Mouse (Mus musculus) liver, embryonic 16.5 days (tissue): ENCODE results near the gene Foxp1. TPM values are rescaled to one million over a fixed set of nuclear protein-coding genes. Genes with fewer than 3 reads are reported as not detected.

Experiments
- ATAC-seq: fragments of 200-750 bp; cut with Nextera tagmentation; 2 replicates; pipeline ENCODE4 v1.8.0; 2017; ENCODE audit warnings: low read depth, mild to moderate bottlenecking, moderate number of reproducible peaks, moderate library complexity
- H3K27ac ChIP-seq: fragments of 300-500 bp; sonication (generic); 2 replicates; pipeline ENCODE4 v1.5.1; 2014; ENCODE audit warnings: mild to moderate bottlenecking, low read length
- H3K27me3 ChIP-seq: fragments of 300-500 bp; sonication (generic); 2 replicates; pipeline ENCODE4 v1.6.1; 2014; ENCODE audit warnings: low read depth, low read length, mixed read lengths; ENCODE audit not compliant: control insufficient read depth, insufficient read depth
- H3K36me3 ChIP-seq: fragments of 300-500 bp; sonication (generic); 2 replicates; pipeline ENCODE4 v1.6.1; 2014; ENCODE audit warnings: mild to moderate bottlenecking; ENCODE audit not compliant: control insufficient read depth, insufficient read depth
- H3K4me1 ChIP-seq: fragments of 300-500 bp; sonication (generic); 2 replicates; pipeline ENCODE4 v1.6.1; 2014; ENCODE audit warnings: low read depth, low read length, mixed read lengths; ENCODE audit not compliant: control insufficient read depth
- H3K4me2 ChIP-seq: fragments of 300-500 bp; sonication (generic); 2 replicates; pipeline ENCODE4 v1.6.1; 2014; ENCODE audit warnings: low read depth, low read length, mixed read lengths
- H3K4me3 ChIP-seq: fragments of 300-500 bp; sonication (generic); 2 replicates; pipeline ENCODE4 v1.5.1; 2014; ENCODE audit warnings: low read depth, mild to moderate bottlenecking, low read length
- H3K9ac ChIP-seq: fragments of 300-500 bp; sonication (generic); 2 replicates; pipeline ENCODE4 v1.6.1; 2014; ENCODE audit warnings: low read depth, low read length
- H3K9me3 ChIP-seq: fragments of 300-500 bp; sonication (generic); replicated peaks from 2 replicates; pipeline ENCODE4 v1.6.1; 2016; ENCODE audit warnings: low read length; ENCODE audit not compliant: control insufficient read depth
- WGBS: fragments of 180-500 bp; shearing (Covaris S2); extraction: QIAGEN DNeasy Blood & Tissue Kit; methylation state at CpG from one replicate; pipeline ENCODE4 v1.1.7; 2014; ENCODE audit not compliant: insufficient replicate concordance; 5-methylcytosine and 5-hydroxymethylcytosine counted together
- polyA plus RNA-seq: library from polyadenylated mRNA; unstranded; fragments of >200 nt; fragmentation: Nextera tagmentation; extraction: Ambion mirVana; gene quantifications from 2 replicates; pipeline ENCODE4 v1.2.1, GENCODE M21; 2015

Foxp1 gene
- polyA plus RNA-seq, 1 experiment from 2014 or later = 13.6 TPM

GRCm38 (mm10) chr6:99233411-99233810 is 289.1 kb downstream of the Foxp1 start:
- ATAC-seq = no peak
- Histone ChIP-seq H3K9ac (no peak overlapping the region), H3K4me2 (no peak overlapping the region), H3K27ac (no peak overlapping the region), H3K9me3 (no peaks in the 10 kb centered on the region), H3K27me3 (no peaks in the 10 kb centered on the region), H3K4me1 (no peaks in the 10 kb centered on the region), H3K36me3 (no peaks in the 10 kb centered on the region), H3K4me3 (no peak overlapping the region)
- 79% methylated on average over 10 of the region's 10 CpGs for WGBS

GRCm38 (mm10) chr6:99228336-99228870 is 294.1 kb downstream of the Foxp1 start:
- WGBS = 75% methylated on average over 6 of the region's 6 CpGs
- Histone ChIP-seq H3K27me3 (no peaks in the 10 kb centered on the region), H3K9me3 (no peaks in the 10 kb centered on the region), H3K4me2 (no peak overlapping the region), H3K27ac (no peak overlapping the region), H3K4me3 (no peak overlapping the region), H3K9ac (no peak overlapping the region), H3K36me3 (no peaks in the 10 kb centered on the region), H3K4me1 (peaks cover 2% of the 10 kb centered on the region; the same call in 1 of the 2 replicates)
- no peak for ATAC-seq

GRCm38 (mm10) chr6:99221147-99221546 is 301.4 kb downstream of the Foxp1 start:
- H3K4me3 ChIP-seq = no peak overlapping the region

GRCm38 (mm10) chr6:99220472-99220871 is 302.0 kb downstream of the Foxp1 start:
- ATAC-seq = no peak
- Histone ChIP-seq H3K9ac (no peak overlapping the region), H3K27ac (no peak overlapping the region), H3K4me2 (no peak overlapping the region), H3K27me3 (no peaks in the 10 kb centered on the region), H3K4me3 (no peak overlapping the region), H3K4me1 (no peaks in the 10 kb centered on the region), H3K9me3 (no peaks in the 10 kb centered on the region), H3K36me3 (no peaks in the 10 kb centered on the region)
- WGBS = 83% methylated on average over 3 of the region's 3 CpGs

More at GRCm38 (mm10) chr6:99221147-99221546, 301.4 kb downstream of the Foxp1 start:
- Histone ChIP-seq H3K27me3 (no peaks in the 10 kb centered on the region), H3K9me3 (no peaks in the 10 kb centered on the region), H3K36me3 (no peaks in the 10 kb centered on the region), H3K9ac (no peak overlapping the region), H3K4me1 (no peaks in the 10 kb centered on the region), H3K27ac (no peak overlapping the region), H3K4me2 (no peak overlapping the region)
- ATAC-seq = no peak
- 72% methylated on average over 5 of the region's 5 CpGs for WGBS

GRCm38 (mm10) chr6:99217846-99218245 is 304.7 kb downstream of the Foxp1 start:
- Histone ChIP-seq H3K9ac (no peak overlapping the region), H3K4me1 (no peaks in the 10 kb centered on the region), H3K4me3 (no peak overlapping the region), H3K36me3 (no peaks in the 10 kb centered on the region), H3K27me3 (no peaks in the 10 kb centered on the region), H3K27ac (no peak overlapping the region), H3K4me2 (no peak overlapping the region), H3K9me3 (no peaks in the 10 kb centered on the region)
- no peak for ATAC-seq
- WGBS = 64% methylated on average over 2 of the region's 2 CpGs

GRCm38 (mm10) chr6:99217155-99217554 is 305.4 kb downstream of the Foxp1 start:
- Histone ChIP-seq H3K27me3 (no peaks in the 10 kb centered on the region), H3K4me2 (no peak overlapping the region), H3K9me3 (no peaks in the 10 kb centered on the region), H3K36me3 (no peaks in the 10 kb centered on the region), H3K9ac (no peak overlapping the region), H3K4me1 (no peaks in the 10 kb centered on the region), H3K27ac (no peak overlapping the region), H3K4me3 (no peak overlapping the region)
- 84% methylated on average over 7 of the region's 7 CpGs for WGBS
- ATAC-seq = no peak

- H3K4me1 ChIP-seq = peaks cover 3% of the 10 kb centered on the region
- ATAC-seq = no peak
- H3K36me3 ChIP-seq = no peaks in the 10 kb centered on the region
- H3K27me3 ChIP-seq = no peaks in the 10 kb centered on the region
- no peak overlapping the region for H3K27ac ChIP-seq
- H3K9me3 ChIP-seq = no peaks in the 10 kb centered on the region
- WGBS = 56% methylated on average over 4 of the region's 4 CpGs
- H3K4me2 ChIP-seq = no peak overlapping the region
- H3K9ac ChIP-seq = no peak overlapping the region
- H3K4me3 ChIP-seq = no peak overlapping the region
Observed at GRCm38 (mm10) chr6:99212461-99212860, 310.1 kb downstream of the Foxp1 start.

- H3K27ac ChIP-seq = no peak overlapping the region
- H3K9me3 ChIP-seq = no peaks in the 10 kb centered on the region
- WGBS = 46% methylated on average over 5 of the region's 5 CpGs
- H3K4me2 ChIP-seq = no peak overlapping the region
- no peaks in the 10 kb centered on the region for H3K36me3 ChIP-seq
- H3K4me1 ChIP-seq = peaks cover 7% of the 10 kb centered on the region
- H3K9ac ChIP-seq = no peak overlapping the region
- ATAC-seq = peak; percentile 32; the same call in 1 of the 2 replicates
- H3K4me3 ChIP-seq = no peak overlapping the region
- no peaks in the 10 kb centered on the region for H3K27me3 ChIP-seq
Observed at GRCm38 (mm10) chr6:99211663-99212333, 310.7 kb downstream of the Foxp1 start.

- H3K27me3 ChIP-seq = no peaks in the 10 kb centered on the region
- H3K27ac ChIP-seq = no peak overlapping the region
- no peaks in the 10 kb centered on the region for H3K36me3 ChIP-seq
- no peaks in the 10 kb centered on the region for H3K9me3 ChIP-seq
- no peak overlapping the region for H3K9ac ChIP-seq
- 64% methylated on average over 7 of the region's 7 CpGs for WGBS
- peaks cover 15% of the 10 kb centered on the region for H3K4me1 ChIP-seq
- no peak overlapping the region for H3K4me3 ChIP-seq
- no peak for ATAC-seq
- no peak overlapping the region for H3K4me2 ChIP-seq
Observed at GRCm38 (mm10) chr6:99210161-99210560, 312.4 kb downstream of the Foxp1 start.
